Mouse (Mus musculus): Measurements from ENCODE around the gene Aurkb.

DNA sequence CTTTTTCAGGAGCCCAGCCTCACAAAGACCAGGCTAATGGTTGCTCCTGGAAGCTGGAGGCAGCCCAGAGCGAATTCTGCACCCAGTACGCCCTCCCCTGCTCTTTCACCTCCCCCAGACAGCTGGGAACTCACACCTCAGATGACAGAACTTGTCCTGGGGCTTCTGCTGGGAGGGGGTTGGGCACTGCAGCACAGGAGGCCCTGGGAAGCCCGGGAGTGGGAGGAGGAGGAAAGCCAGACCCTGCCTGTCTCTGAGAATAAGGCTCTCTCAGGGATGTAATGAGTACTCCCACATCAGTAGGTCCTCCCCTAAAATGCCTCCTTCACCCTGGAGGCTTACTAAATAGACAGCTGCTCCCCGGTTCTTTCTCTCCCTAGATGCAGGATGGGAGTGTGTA, 41.6 kb downstream of the Aurkb start:
- no peak for TF ChIP-seq BHLHE40 (IDR thresholded peaks at IDR 0.05; ENCODE audit: borderline replicate concordance, low read depth, low read length)
- no peak for TF ChIP-seq ZKSCAN1 (IDR thresholded peaks at IDR 0.05; ENCODE audit: low read depth, low read length)
- no peak for TF ChIP-seq CTCF (IDR thresholded peaks at IDR 0.05 in 2 of 3, conservative IDR thresholded peaks at IDR 0.05 in 1 of 3; ENCODE audit: control insufficient read depth in 1 of 3, insufficient read depth in 1 of 3, low read depth in 2 of 3, low read length in 3 of 3, poor library complexity in 1 of 3, severe bottlenecking in 1 of 3)
- no peak for TF ChIP-seq NRF1 (IDR thresholded peaks at IDR 0.05; ENCODE audit: insufficient read depth, low read depth, low read length, poor library complexity, severe bottlenecking)
- TF ChIP-seq POLR2A (IDR thresholded peaks at IDR 0.05; ENCODE audit: control insufficient read depth in 1 of 2, insufficient read depth in 1 of 2, low read depth in 1 of 2, low read length in 2 of 2, poor library complexity in 1 of 2) = no peak
- TF ChIP-seq POLR2AphosphoS2 (IDR thresholded peaks at IDR 0.05; ENCODE audit: low read length) = no peak
- no peak for TF ChIP-seq ZNF384 (IDR thresholded peaks at IDR 0.05; ENCODE audit: low read depth, low read length)
- no peak for TF ChIP-seq HCFC1 (IDR thresholded peaks at IDR 0.05; ENCODE audit: low read depth, low read length)
- no peak for TF ChIP-seq TAL1 (IDR thresholded peaks at IDR 0.05; ENCODE audit: low read length)
- no peak for TF ChIP-seq CHD2 (IDR thresholded peaks at IDR 0.05; ENCODE audit: low read length)
- TF ChIP-seq ETS1 (IDR thresholded peaks at IDR 0.05; ENCODE audit: low read depth, low read length) = no peak
- TF ChIP-seq GABPA (IDR thresholded peaks at IDR 0.05; ENCODE audit: low read depth, low read length) = no peak
- no peak for TF ChIP-seq ZMIZ1 (IDR thresholded peaks at IDR 0.05; ENCODE audit: low read depth, low read length)
- TF ChIP-seq EP300 (IDR thresholded peaks at IDR 0.05; ENCODE audit: low read depth in 1 of 2, low read length in 2 of 2) = no peak

Measured in MEL (cell line).